Mouse (Mus musculus): ENCODE data around the gene Ola1. TPM values are rescaled to one million over a fixed set of nuclear protein-coding genes. Genes with fewer than 3 reads are reported as not detected.

The Ola1 gene
- polyA plus RNA-seq, 1 experiment: 79.2 TPM

DNA sequence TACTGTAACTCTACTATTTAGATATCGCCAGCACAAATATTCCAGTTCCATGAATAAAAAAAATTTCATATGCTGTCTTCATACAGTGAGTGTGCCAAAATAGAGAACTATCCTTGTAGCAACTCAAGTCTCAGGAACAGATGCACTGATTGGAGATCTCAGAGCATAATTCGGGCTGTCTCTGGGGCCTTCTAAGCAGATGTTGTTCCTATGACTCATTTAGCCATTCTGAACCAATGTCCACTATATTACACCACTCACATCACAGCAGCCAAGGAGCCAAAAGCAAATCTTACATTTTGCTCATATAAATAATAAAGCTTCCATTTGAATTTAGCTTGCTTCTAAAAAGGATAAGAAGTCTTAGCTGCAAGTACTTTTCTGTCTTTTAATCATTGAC is 30.2 kb downstream of the Ola1 start:
- no peak overlapping the region for H3K27ac ChIP-seq (replicated peaks; ENCODE audit: low read depth, low read length)
- no peak overlapping the region for H3K4me3 ChIP-seq (ENCODE audit: insufficient read depth, low read depth, low read length)
- no peaks in the 10 kb centered on the region; the same call in 1 of the 2 replicates for H3K4me1 ChIP-seq (ENCODE audit: control insufficient read depth, insufficient read depth, insufficient read length, low read length)

DNA sequence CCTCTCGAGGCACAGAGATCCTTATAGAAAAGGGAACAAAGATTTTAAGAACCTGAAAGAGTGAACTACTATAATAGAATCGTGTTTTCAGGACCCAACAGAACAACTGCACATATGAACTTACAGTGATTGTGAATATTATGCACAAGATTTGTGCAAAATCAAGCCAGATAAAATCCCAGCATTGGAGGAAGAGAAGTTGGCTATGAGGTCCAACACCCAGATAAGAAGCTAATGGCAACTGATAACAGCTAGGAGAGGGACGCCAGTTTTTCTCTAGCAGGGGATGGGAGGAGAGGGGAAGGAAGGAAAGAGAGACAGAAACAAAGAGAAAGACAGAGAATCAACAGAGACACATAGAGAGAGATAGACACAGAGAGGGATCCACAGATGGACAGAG is 33.5 kb downstream of the Ola1 start:
- Histone ChIP-seq H3K4me3 (ENCODE audit: insufficient read depth, low read depth, low read length) (no peak overlapping the region), H3K4me1 (ENCODE audit: control insufficient read depth, insufficient read depth, insufficient read length, low read length) (no peaks in the 10 kb centered on the region), H3K27ac (replicated peaks; ENCODE audit: low read depth, low read length) (no peak overlapping the region)

DNA sequence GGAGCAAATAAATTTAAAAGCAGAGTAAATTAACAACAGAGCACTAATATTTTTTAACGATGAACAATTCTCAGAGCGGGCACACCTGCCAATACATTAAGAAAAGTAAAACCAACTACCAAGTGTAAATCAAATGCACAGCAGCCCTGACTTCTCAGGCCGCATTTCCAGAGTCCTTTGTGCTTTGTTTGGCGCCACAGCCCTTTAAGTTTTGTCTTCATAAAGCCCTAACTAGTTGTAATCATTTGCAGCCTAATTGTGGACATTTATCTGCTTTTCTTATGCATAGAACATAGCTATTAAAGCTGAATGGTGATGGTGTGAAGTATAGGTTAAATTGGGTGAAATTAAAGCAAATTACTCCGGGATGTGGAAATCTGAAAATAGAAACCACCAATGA is 49.2 kb downstream of the Ola1 start:
- Histone ChIP-seq H3K27ac (replicated peaks; ENCODE audit: low read depth, low read length) (no peak overlapping the region), H3K4me3 (ENCODE audit: insufficient read depth, low read depth, low read length) (no peak overlapping the region), H3K4me1 (ENCODE audit: control insufficient read depth, insufficient read depth, insufficient read length, low read length) (no peaks in the 10 kb centered on the region)

DNA sequence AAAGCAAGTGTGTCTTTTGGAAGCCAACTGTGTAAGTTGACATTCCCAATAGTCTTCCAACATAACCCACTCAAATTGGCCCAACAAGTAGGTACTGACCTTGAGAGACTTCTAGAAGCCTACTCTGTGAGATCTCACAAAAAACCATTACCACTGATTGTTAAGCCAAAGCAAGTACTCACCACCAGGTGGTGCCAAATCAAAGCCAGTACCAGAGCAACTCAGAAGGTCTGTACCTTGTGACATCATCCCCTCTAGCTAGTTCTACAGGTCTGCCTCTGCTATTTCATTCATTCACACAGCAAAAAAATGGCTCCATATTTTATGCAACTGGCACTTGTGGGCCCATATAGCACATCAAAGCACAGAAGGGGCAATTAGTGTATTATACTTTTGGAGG is 51.6 kb downstream of the Ola1 start:
- Histone ChIP-seq H3K27ac (replicated peaks; ENCODE audit: low read depth, low read length) (no peak overlapping the region), H3K4me1 (ENCODE audit: control insufficient read depth, insufficient read depth, insufficient read length, low read length) (no peaks in the 10 kb centered on the region)

DNA sequence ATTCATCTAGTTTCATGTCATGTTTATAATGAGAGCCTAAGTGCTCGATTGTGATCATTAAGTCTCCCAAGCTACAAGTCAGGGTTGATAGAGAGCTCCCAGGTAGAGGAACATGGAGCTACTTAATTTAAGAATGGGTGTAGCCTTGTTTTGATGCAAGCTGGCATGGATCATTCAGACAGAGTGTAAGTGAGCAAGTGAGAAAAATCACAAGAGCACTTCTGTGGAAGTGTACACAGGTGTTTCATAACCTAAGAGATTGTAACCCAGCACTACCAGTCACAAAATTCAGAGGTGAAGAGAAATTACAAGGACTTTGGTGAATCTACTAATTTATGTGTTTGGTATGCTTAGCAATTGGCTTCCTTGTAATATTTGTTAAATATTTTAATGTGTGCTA is 54.1 kb downstream of the Ola1 start:
- no peaks in the 10 kb centered on the region for H3K4me1 ChIP-seq (ENCODE audit: control insufficient read depth, insufficient read depth, insufficient read length, low read length)
- H3K27ac ChIP-seq (replicated peaks; ENCODE audit: low read depth, low read length): no peak overlapping the region

More for the DNA sequence above, 51.6 kb downstream of the Ola1 start:
- no peak overlapping the region for H3K4me3 ChIP-seq (ENCODE audit: insufficient read depth, low read depth, low read length)

DNA sequence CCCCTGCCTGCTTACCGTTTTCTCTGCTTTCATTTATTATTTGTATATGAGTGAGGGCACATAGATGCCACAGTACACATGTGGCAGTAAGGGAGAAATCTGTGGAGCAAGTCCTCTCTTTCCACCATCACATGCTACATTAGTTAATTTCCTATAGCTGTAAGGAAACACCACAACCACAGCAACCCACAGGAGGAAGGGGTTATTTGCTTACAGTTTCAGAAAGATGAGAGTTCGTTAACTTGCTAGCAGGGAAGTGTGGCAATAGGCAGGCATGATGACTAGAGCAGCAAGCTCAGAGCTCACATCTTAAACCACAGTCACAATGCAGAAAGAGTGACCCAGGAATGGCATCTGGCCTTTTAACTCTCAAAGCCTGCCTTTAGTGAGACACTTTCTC is 58.0 kb downstream of the Ola1 start:
- Histone ChIP-seq H3K4me3 (ENCODE audit: insufficient read depth, low read depth, low read length) (no peak overlapping the region), H3K27ac (replicated peaks; ENCODE audit: low read depth, low read length) (no peak overlapping the region), H3K4me1 (ENCODE audit: control insufficient read depth, insufficient read depth, insufficient read length, low read length) (no peaks in the 10 kb centered on the region)

More for the DNA sequence above, 54.1 kb downstream of the Ola1 start:
- no peak overlapping the region for H3K4me3 ChIP-seq (ENCODE audit: insufficient read depth, low read depth, low read length)

DNA sequence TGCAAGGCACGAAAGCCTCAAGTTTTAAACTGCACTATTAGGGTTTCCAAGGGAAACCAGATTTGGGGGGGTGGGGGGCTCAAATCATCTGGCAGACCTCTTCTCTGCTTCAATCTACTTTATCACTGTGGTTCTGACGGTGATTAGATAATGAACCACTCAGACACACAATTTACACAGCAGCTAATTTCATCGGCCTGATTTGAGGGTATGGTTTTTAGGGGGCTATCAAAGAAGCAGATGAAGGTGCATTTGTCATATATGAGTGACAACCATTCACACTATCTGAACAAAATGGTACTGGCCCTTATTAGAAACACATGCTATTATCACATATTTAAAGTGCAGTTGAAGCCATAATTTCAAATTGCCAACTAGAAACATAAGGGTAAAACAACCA is 61.5 kb downstream of the Ola1 start:
- H3K4me3 ChIP-seq (ENCODE audit: insufficient read depth, low read depth, low read length): no peak overlapping the region
- H3K27ac ChIP-seq (replicated peaks; ENCODE audit: low read depth, low read length): no peak overlapping the region
- no peaks in the 10 kb centered on the region for H3K4me1 ChIP-seq (ENCODE audit: control insufficient read depth, insufficient read depth, insufficient read length, low read length)

DNA sequence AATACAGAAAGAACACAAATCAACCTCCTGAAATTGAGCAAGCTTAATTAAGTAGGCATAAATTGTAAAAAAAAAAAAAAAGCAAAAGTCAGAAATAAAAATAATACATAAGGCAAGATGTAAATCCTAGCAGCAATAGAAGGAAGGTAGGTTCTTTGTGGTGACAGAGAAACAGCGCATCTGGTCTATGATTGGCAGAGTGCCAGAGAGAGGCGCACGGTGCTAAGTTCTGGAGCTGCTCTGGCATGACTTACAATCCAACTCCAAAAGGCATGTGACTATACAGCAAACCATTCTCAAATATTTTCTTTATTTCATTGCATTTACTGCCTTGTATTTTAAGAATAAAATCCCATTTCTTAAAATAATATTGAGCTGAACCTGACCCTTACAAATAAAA is 68.2 kb downstream of the Ola1 start:
- no peak overlapping the region for H3K27ac ChIP-seq (replicated peaks; ENCODE audit: low read depth, low read length)
- H3K4me1 ChIP-seq (ENCODE audit: control insufficient read depth, insufficient read depth, insufficient read length, low read length): 0 out of 2 replicates have a peak, but pooled peaks cover 2% of the 10 kb centered on the region
- H3K4me3 ChIP-seq (ENCODE audit: insufficient read depth, low read depth, low read length): no peak overlapping the region

DNA sequence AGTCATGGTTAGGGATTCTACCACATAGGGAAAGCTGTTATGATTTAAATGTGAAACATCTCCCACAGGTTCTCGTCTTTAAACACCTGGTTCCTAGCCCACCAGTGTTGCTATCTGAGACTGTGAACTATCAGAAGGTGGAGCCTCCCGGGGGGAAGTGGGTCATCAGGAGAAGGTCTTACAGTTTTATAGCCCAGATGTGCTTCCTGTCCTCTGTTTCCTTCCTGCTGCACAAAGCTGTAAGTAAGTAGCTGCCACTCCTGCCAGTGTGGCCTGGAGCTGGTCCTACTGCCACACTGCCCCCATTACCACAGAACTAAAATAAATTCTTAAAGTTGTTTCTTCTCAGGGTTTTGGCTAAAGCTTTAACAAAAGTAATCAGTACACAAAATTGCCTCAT is 72.6 kb downstream of the Ola1 start:
- Histone ChIP-seq H3K27ac (replicated peaks; ENCODE audit: low read depth, low read length) (no peak overlapping the region), H3K4me1 (ENCODE audit: control insufficient read depth, insufficient read depth, insufficient read length, low read length) (0 out of 2 replicates have a peak, but pooled peaks cover 2% of the 10 kb centered on the region), H3K4me3 (ENCODE audit: insufficient read depth, low read depth, low read length) (no peak overlapping the region)

DNA sequence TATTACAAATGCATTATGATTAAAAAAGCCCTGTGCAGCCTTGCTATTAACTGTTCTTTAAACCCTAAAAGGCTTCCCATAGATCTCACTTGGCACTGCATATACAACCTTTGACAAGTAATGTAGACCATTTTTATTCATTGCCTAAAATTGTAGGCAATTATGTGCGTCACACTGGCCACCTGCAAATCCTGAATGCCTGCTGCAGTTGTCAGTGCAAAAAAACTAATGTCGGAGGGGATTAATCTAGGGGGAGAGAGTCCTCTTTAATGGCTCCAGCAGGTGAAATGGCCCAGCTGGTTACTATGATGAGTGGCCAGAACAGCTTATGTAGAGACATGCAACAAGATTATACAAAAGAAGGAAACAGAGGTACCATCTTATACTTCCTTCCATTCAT is 75.0 kb downstream of the Ola1 start:
- Histone ChIP-seq H3K4me3 (ENCODE audit: insufficient read depth, low read depth, low read length) (no peak overlapping the region), H3K4me1 (ENCODE audit: control insufficient read depth, insufficient read depth, insufficient read length, low read length) (0 out of 2 replicates have a peak, but pooled peaks cover 2% of the 10 kb centered on the region), H3K27ac (replicated peaks; ENCODE audit: low read depth, low read length) (no peak overlapping the region)

DNA sequence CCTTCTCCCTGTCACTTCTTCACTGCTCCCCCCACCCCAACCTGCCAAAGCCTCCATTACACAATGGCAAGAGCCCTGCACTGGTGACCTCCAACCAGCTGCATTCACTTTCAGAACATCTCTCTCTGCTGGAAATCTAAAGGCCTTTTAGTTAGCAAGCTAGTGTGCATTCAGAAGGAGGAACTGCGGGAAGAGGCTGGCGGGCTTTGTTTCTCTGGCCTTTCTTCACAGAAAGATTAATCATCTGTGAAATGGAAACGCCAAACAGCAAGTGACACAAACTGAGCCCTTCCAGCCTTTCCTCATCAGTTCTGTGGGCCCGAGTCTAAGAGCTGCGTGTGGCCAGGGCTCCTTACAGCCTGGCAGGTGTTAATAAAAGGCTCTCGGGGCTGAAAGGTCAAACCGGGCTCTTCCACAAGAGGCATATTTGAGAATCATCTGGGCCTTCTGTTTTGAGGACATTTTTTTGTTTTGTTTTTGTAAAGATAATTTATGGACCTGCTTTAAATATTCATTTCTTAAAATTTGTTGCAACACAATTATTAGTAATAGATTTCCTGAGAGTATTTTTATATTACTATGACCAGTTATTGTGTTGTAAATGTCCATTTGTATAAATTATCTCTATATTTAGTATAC is 75.8 kb downstream of the Ola1 start:
- Histone ChIP-seq H3K27ac (replicated peaks; ENCODE audit: low read depth, low read length) (no peak overlapping the region), H3K4me3 (ENCODE audit: insufficient read depth, low read depth, low read length) (no peak overlapping the region), H3K4me1 (ENCODE audit: control insufficient read depth, insufficient read depth, insufficient read length, low read length) (0 out of 2 replicates have a peak, but pooled peaks cover 2% of the 10 kb centered on the region)

DNA sequence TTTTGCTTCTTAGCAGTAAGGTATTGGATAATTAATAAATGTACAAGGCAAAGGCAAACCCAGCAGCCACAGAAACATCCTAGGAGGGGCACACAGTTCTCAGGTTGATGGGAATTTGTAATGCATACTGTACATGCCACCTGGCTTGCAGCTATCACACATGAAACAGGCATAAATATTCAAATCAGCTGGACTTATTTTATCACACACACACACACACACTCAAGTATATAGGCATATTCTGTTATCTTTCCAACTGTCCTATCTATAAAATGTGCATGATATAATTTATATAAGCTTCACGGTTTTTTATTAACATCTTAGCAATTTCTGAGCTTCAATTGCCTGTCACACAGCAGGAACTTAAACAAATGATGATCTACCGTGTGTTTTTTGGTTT is 85.8 kb downstream of the Ola1 start:
- Histone ChIP-seq H3K4me1 (ENCODE audit: control insufficient read depth, insufficient read depth, insufficient read length, low read length) (no peaks in the 10 kb centered on the region), H3K27ac (replicated peaks; ENCODE audit: low read depth, low read length) (no peak overlapping the region), H3K4me3 (ENCODE audit: insufficient read depth, low read depth, low read length) (no peak overlapping the region)

DNA sequence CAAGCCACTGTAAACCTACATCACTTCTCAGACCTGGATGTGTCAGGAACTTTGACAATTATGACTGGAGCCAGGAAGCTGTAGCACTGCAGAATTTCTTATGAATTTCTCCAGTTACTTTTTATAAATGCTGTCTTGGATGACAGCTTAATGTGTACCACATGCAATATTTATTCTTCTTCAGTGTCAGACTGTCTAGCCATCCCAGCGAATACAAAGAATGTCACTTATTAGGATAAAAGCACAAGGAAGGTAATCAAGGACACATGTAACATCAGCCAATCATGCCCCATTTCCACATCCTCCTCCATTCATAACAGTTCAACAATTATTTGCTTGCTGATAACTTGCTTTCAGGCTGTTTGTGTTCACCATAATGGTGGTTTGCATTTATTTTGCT is 91.0 kb downstream of the Ola1 start:
- no peak overlapping the region for H3K27ac ChIP-seq (replicated peaks; ENCODE audit: low read depth, low read length)
- H3K4me1 ChIP-seq (ENCODE audit: control insufficient read depth, insufficient read depth, insufficient read length, low read length): no peaks in the 10 kb centered on the region
- H3K4me3 ChIP-seq (ENCODE audit: insufficient read depth, low read depth, low read length): no peak overlapping the region

DNA sequence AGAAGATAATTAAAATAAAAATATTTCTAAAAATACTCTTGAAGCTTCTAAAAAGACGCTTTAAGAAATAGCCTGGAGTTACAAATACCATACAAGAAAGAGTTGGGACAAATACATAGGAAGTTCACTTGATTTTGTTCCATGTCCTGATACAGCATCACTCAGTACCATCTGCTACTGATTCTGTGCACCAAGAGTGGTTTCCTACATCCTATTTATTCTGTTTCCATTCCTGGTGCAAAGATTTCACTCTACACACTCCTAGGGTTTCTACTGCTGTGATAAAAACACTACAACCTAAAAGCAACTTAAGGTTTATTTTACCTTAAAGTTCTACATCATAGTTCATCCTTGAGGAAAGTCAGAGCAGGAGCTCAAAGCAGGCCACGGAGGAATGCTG is 99.9 kb downstream of the Ola1 start:
- no peak overlapping the region for H3K27ac ChIP-seq (replicated peaks; ENCODE audit: low read depth, low read length)
- no peak overlapping the region for H3K4me3 ChIP-seq (ENCODE audit: insufficient read depth, low read depth, low read length)
- no peaks in the 10 kb centered on the region for H3K4me1 ChIP-seq (ENCODE audit: control insufficient read depth, insufficient read depth, insufficient read length, low read length)

DNA sequence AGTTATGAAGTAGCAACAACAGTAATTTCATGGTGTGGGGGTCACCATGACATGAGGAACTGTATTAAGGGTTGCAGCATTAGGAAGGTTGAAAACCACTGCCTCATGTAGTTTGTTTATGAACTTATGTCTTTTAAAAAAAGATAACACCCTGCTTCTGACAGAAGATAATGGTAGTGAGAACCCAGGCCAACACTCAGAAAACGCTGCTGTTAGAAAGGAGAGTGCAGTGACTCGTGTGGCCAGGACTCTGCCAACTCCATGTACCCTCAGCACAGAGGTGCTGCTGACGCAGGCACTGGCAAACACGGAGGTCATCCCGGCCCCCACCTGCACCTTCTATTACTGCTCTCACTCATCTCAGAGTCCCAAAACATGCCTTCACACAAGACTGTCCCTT is 111.6 kb downstream of the Ola1 start:
- no peak overlapping the region for H3K27ac ChIP-seq (replicated peaks; ENCODE audit: low read depth, low read length)

DNA sequence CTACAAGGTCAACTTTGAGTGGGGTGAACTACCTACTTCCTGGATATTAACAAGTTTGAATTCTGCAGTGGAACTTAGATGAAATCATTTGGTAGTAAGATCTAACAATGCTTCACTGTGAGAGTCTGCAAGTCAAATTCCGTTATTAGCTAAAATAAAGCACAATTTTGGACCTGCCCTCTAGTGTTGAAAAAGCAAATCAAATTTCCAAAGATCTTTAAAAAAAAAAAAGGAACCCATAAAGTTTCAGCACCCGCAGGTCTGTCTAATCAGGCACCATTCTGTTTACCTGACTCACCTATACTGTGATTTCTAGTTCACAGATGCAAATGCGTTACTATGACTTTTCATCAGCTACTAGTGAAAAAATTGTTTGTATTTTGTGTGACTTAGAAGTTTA is 122.2 kb downstream of the Ola1 start:
- no peak overlapping the region for H3K27ac ChIP-seq (replicated peaks; ENCODE audit: low read depth, low read length)
- no peak overlapping the region for H3K4me3 ChIP-seq (ENCODE audit: insufficient read depth, low read depth, low read length)
- H3K4me1 ChIP-seq (ENCODE audit: control insufficient read depth, insufficient read depth, insufficient read length, low read length): no peaks in the 10 kb centered on the region

More for the DNA sequence above, 111.6 kb downstream of the Ola1 start:
- H3K4me1 ChIP-seq (ENCODE audit: control insufficient read depth, insufficient read depth, insufficient read length, low read length): no peaks in the 10 kb centered on the region
- no peak overlapping the region for H3K4me3 ChIP-seq (ENCODE audit: insufficient read depth, low read depth, low read length)

Data from brown adipose tissue, adult 24 weeks (tissue).